11 mouse cellular contexts compared by ENCODE assay signal in the genomic region with DNA sequence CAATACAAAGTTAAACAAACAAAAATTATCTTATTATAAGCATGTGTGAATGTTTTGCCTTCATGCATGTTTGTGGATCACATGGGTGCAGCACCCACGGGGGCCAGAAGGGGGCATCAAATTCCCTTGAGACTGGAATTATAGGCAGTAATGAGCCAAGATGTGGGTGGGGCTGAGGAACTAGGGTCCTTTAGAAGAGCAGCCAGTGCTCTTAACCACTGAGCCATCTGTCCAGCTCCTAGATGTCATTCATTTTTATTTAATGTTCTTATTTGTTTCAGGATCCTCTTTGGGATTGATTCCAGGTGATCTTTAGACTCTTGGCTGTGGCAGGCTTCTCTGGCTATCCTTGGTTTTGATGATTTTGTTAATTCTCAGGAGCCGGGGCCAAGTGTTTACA. TPM values are rescaled to one million over a fixed set of nuclear protein-coding genes. Genes with fewer than 3 reads are reported as not detected.
DNase-seq lines count a peak whose midpoint lies in the region; ATAC-seq lines count a peak whose summit lies in the region.
"Had no signal": no experiment of that assay in that cellular context is flagged by ENCODE, and none has a peak within 500 bp of the region (broad histone marks: within the 10 kb centered on the region; RNA-seq: fewer than 3 reads in every experiment).

No protein-coding gene starts in this region.

- DNase-seq in adrenal gland, postnatal 14 days: peak; percentile 29
- DNase-seq in adrenal gland, adult 18-20 months (ENCODE audit: low spot score in 2 of 2): no peak
- peak; percentile 15 for DNase-seq in spleen, adult 12 weeks (ENCODE audit: low spot score)
- DNase-seq in spleen, postnatal 14 days (ENCODE audit: low spot score in 2 of 2): no peak
- peak; percentile 41 for DNase-seq in kidney, postnatal 14 days
- DNase-seq in naive thymus-derived CD4-positive, alpha-beta T cell, adult 2 months (ENCODE audit: low read depth): peak; percentile 20
- DNase-seq in cerebellum, adult 9-11 months: no peak
- DNase-seq: cerebellum, postnatal 25 days had no signal

- ATAC-seq in frontal cortex, adult (ENCODE audit: low TSS enrichment): no peak

RNA-seq across cellular contexts. Expression of gene Cyp1a1, which starts 0.4 kb away (rescaled TPM):
- total RNA-seq in adrenal gland, postnatal 14 days (2021): 0.37 TPM in 1 of 2 replicates, not detected in the other
- total RNA-seq in adrenal gland, adult 18-20 months (2021): 1 to 10 TPM in 1 of 2 experiments, under 1 TPM in 1; 0.17 to 1.0 TPM
- total RNA-seq: gastrocnemius, postnatal 4 days had no signal

RNA-seq across cellular contexts. Expression of gene Cyp1a2, which starts 4.7 kb away (rescaled TPM):
- 1.5 and 43.1 TPM in 2 replicates for total RNA-seq in adrenal gland, postnatal 14 days (2021)
- total RNA-seq in adrenal gland, adult 18-20 months (2021): under 1 TPM in 1 of 2 experiments, not detected in 1; 0.20 TPM
- total RNA-seq: layer of hippocampus, postnatal 25 days had no signal

RNA-seq across cellular contexts. Expression of gene Edc3, which starts 20.2 kb away (rescaled TPM):
- total RNA-seq in adrenal gland, postnatal 14 days (2021): 8.9 and 10.6 TPM in 2 replicates
- total RNA-seq in adrenal gland, adult 18-20 months (2021): 1 to 10 TPM; 7.1 to 8.7 TPM

RNA-seq across cellular contexts. Expression of gene Csk, which starts 34.7 kb away (rescaled TPM):
- total RNA-seq in adrenal gland, postnatal 14 days (2021): 71.0 and 75.6 TPM in 2 replicates
- total RNA-seq in adrenal gland, adult 18-20 months (2021): 10 to 100 TPM; 62.2 to 89.1 TPM

Comparison
In these comparisons a context has a peak if more than half of its experiments do, and no peak if none do; other contexts are left out.
1. DNase-seq: peak in adrenal gland, postnatal 14 days (single experiment), spleen, adult 12 weeks (single experiment), kidney, postnatal 14 days (single experiment) and naive thymus-derived CD4-positive, alpha-beta T cell, adult 2 months (single experiment); none in adrenal gland, adult 18-20 months (0 of 2), spleen, postnatal 14 days (0 of 2) and cerebellum, adult 9-11 months (single experiment).